Mouse (Mus musculus) hindbrain, embryonic 10.5 days (tissue): ENCODE measurements around the gene Gns. TPM values are rescaled to one million over a fixed set of nuclear protein-coding genes. Genes with fewer than 3 reads are reported as not detected.

Experiments
- DNase-seq: peaks from one replicate; pipeline ENCODE4 v3.0.0-alpha.2; 2017; ENCODE audit warnings: low spot score
- H3K27ac ChIP-seq: fragments of 300-500 bp; sonication (generic); 2 replicates; pipeline ENCODE4 v1.5.1; 2016; ENCODE audit warnings: mild to moderate bottlenecking, moderate library complexity
- H3K27me3 ChIP-seq: fragments of 300-500 bp; sonication (generic); 2 replicates; pipeline ENCODE4 v1.6.1; 2016; ENCODE audit warnings: mild to moderate bottlenecking; ENCODE audit not compliant: poor library complexity, insufficient read depth, severe bottlenecking
- H3K36me3 ChIP-seq: fragments of 300-500 bp; sonication (generic); 2 replicates; pipeline ENCODE4 v1.6.1; 2016; ENCODE audit warnings: mild to moderate bottlenecking, moderate library complexity
- H3K4me1 ChIP-seq: fragments of 300-500 bp; sonication (generic); replicated peaks from 2 replicates; pipeline ENCODE4 v1.6.1; 2016; ENCODE audit warnings: mild to moderate bottlenecking
- H3K4me3 ChIP-seq: fragments of 300-500 bp; sonication (generic); 2 replicates; pipeline ENCODE4 v1.5.1; 2016; ENCODE audit warnings: mild to moderate bottlenecking, moderate library complexity
- H3K9me3 ChIP-seq: fragments of 300-500 bp; sonication (generic); 2 replicates; pipeline ENCODE4 v1.6.1; 2016; ENCODE audit warnings: mild to moderate bottlenecking, moderate library complexity
- WGBS: fragments of 180-500 bp; shearing (Covaris S2); methylation state at CpG from one replicate; pipeline ENCODE4 v1.1.7; 2016; 5-methylcytosine and 5-hydroxymethylcytosine counted together
- polyA plus RNA-seq: library from polyadenylated mRNA; unstranded; fragments of >200 nt; fragmentation: Nextera tagmentation; extraction: Ambion mirVana; gene quantifications from 2 replicates; pipeline ENCODE4 v1.2.1, GENCODE M21; 2016

Gene Gns
- polyA plus RNA-seq, 1 experiment from 2014 or later: 39.9 TPM

- peaks cover 10% of the 10 kb centered on the region for H3K27me3 ChIP-seq
- no peaks in the 10 kb centered on the region for H3K36me3 ChIP-seq
- 78% methylated on average over 6 of the region's 6 CpGs for WGBS
- H3K27ac ChIP-seq: no peak overlapping the region
- no peak for DNase-seq
- H3K4me1 ChIP-seq: peaks cover 20% of the 10 kb centered on the region
- H3K9me3 ChIP-seq: no peaks in the 10 kb centered on the region
- H3K4me3 ChIP-seq: no peak overlapping the region
Observed at GRCm38 (mm10) chr10:121343867-121344266, 21.0 kb upstream of the Gns start.

- Histone ChIP-seq H3K9me3 (peaks cover 4% of the 10 kb centered on the region; the same call in 1 of the 2 replicates), H3K4me3 (no peak overlapping the region), H3K4me1 (peaks cover 20% of the 10 kb centered on the region), H3K27me3 (peaks cover 53% of the 10 kb centered on the region), H3K27ac (no peak overlapping the region), H3K36me3 (no peaks in the 10 kb centered on the region)
- WGBS: 61% methylated on average over 5 of the region's 5 CpGs
- DNase-seq: no peak
Observed at GRCm38 (mm10) chr10:121349244-121349643, 15.6 kb upstream of the Gns start.

GRCm38 (mm10) chr10:121350357-121351065 is 14.4 kb upstream of the Gns start:
- Histone ChIP-seq H3K36me3 (no peaks in the 10 kb centered on the region), H3K4me3 (peak overlapping the region; percentile 64), H3K27ac (peak overlapping the region; percentile 75), H3K27me3 (peaks cover 53% of the 10 kb centered on the region), H3K4me1 (peaks cover 20% of the 10 kb centered on the region), H3K9me3 (peaks cover 10% of the 10 kb centered on the region; the same call in 1 of the 2 replicates)
- 1% methylated on average over 35 of the region's 35 CpGs for WGBS
- DNase-seq: peak; percentile 48

GRCm38 (mm10) chr10:121351066-121351581 is 13.8 kb upstream of the Gns start, which contains the start of gene Tbc1d30:
Tbc1d30 (minus strand) TSS chr10:121351278.
- under 1% methylated on average over 61 of the region's 61 CpGs for WGBS
- no peaks in the 10 kb centered on the region for H3K36me3 ChIP-seq
- DNase-seq: peak; percentile 61
- peak within 1 kb of the TSS; percentile 64 for H3K4me3 ChIP-seq
- peaks cover 10% of the 10 kb centered on the region; the same call in 1 of the 2 replicates for H3K9me3 ChIP-seq
- H3K27ac ChIP-seq: peak within 1 kb of the TSS; percentile 75
- peaks cover 20% of the 10 kb centered on the region for H3K4me1 ChIP-seq
- peaks cover 53% of the 10 kb centered on the region for H3K27me3 ChIP-seq

- no peaks in the 10 kb centered on the region for H3K36me3 ChIP-seq
- peaks cover 53% of the 10 kb centered on the region for H3K27me3 ChIP-seq
- 37% methylated on average over 15 of the region's 15 CpGs for WGBS
- no peak overlapping the region for H3K27ac ChIP-seq
- H3K9me3 ChIP-seq: peaks cover 10% of the 10 kb centered on the region; the same call in 1 of the 2 replicates
- no peak for DNase-seq
- peak overlapping the region; percentile 64 for H3K4me3 ChIP-seq
- peaks cover 20% of the 10 kb centered on the region for H3K4me1 ChIP-seq
Observed at GRCm38 (mm10) chr10:121351692-121352290, 13.1 kb upstream of the Gns start.

GRCm38 (mm10) chr10:121360358-121360757 is 4.5 kb upstream of the Gns start:
- Histone ChIP-seq H3K27ac (no peak overlapping the region), H3K27me3 (no peaks in the 10 kb centered on the region; the same call in 1 of the 2 replicates), H3K36me3 (no peaks in the 10 kb centered on the region), H3K4me3 (no peak overlapping the region), H3K4me1 (peaks cover 11% of the 10 kb centered on the region), H3K9me3 (no peaks in the 10 kb centered on the region)
- 89% methylated on average over 2 of the region's 2 CpGs for WGBS
- no peak for DNase-seq

GRCm38 (mm10) chr10:121363201-121363600 is 1.7 kb upstream of the Gns start:
- no peak overlapping the region for H3K27ac ChIP-seq
- H3K4me3 ChIP-seq: no peak overlapping the region
- H3K27me3 ChIP-seq: no peaks in the 10 kb centered on the region; the same call in 1 of the 2 replicates
- H3K36me3 ChIP-seq: peaks cover 6% of the 10 kb centered on the region
- no peak for DNase-seq
- peaks cover 28% of the 10 kb centered on the region for H3K4me1 ChIP-seq
- no peaks in the 10 kb centered on the region for H3K9me3 ChIP-seq
- WGBS: 80% methylated on average over 8 of the region's 8 CpGs

- WGBS: 27% methylated on average over 15 of the region's 15 CpGs
- Histone ChIP-seq H3K27me3 (no peaks in the 10 kb centered on the region; the same call in 1 of the 2 replicates), H3K4me3 (peak overlapping the region; percentile 95), H3K9me3 (no peaks in the 10 kb centered on the region), H3K4me1 (peaks cover 28% of the 10 kb centered on the region), H3K27ac (peak overlapping the region; percentile 94), H3K36me3 (peaks cover 15% of the 10 kb centered on the region)
- no peak for DNase-seq
Observed at GRCm38 (mm10) chr10:121364306-121364705, 584 bp upstream of the Gns start.

- H3K4me1 ChIP-seq: peaks cover 28% of the 10 kb centered on the region
- WGBS: 12% methylated on average over 9 of the region's 9 CpGs
- no peak for DNase-seq
- H3K27ac ChIP-seq: 0 out of 2 replicates have a peak overlapping the region, but pooled peaks have one; percentile 94
- H3K9me3 ChIP-seq: 0 out of 2 replicates have a peak, but pooled peaks cover 2% of the 10 kb centered on the region
- peaks cover 30% of the 10 kb centered on the region for H3K36me3 ChIP-seq
- H3K4me3 ChIP-seq: peak overlapping the region; percentile 95
- H3K27me3 ChIP-seq: no peaks in the 10 kb centered on the region; the same call in 1 of the 2 replicates
Observed at GRCm38 (mm10) chr10:121365781-121366272, 937 bp downstream of the Gns start.

- 0 out of 2 replicates have a peak, but pooled peaks cover 3% of the 10 kb centered on the region for H3K9me3 ChIP-seq
- 87% methylated on average over 13 of the region's 13 CpGs for WGBS
- peaks cover 28% of the 10 kb centered on the region for H3K4me1 ChIP-seq
- no peak for DNase-seq
- no peak overlapping the region for H3K4me3 ChIP-seq
- H3K36me3 ChIP-seq: peaks cover 43% of the 10 kb centered on the region
- H3K27ac ChIP-seq: no peak overlapping the region
- no peaks in the 10 kb centered on the region; the same call in 1 of the 2 replicates for H3K27me3 ChIP-seq
Observed at GRCm38 (mm10) chr10:121367271-121367670, 2.4 kb downstream of the Gns start.

- no peak for DNase-seq
- Histone ChIP-seq H3K27me3 (no peaks in the 10 kb centered on the region; the same call in 1 of the 2 replicates), H3K36me3 (peaks cover 44% of the 10 kb centered on the region), H3K9me3 (0 out of 2 replicates have a peak, but pooled peaks cover 3% of the 10 kb centered on the region), H3K4me3 (no peak overlapping the region), H3K27ac (no peak overlapping the region), H3K4me1 (peaks cover 28% of the 10 kb centered on the region)
- 92% methylated on average over 9 of the region's 9 CpGs for WGBS
Observed at GRCm38 (mm10) chr10:121367780-121368179, 2.9 kb downstream of the Gns start.

GRCm38 (mm10) chr10:121368783-121369465 is 4.0 kb downstream of the Gns start:
- peaks cover 55% of the 10 kb centered on the region for H3K36me3 ChIP-seq
- H3K4me3 ChIP-seq: no peak overlapping the region
- no peaks in the 10 kb centered on the region for H3K27me3 ChIP-seq
- 90% methylated on average over 18 of the region's 18 CpGs for WGBS
- no peak overlapping the region for H3K27ac ChIP-seq
- DNase-seq: no peak
- H3K9me3 ChIP-seq: 0 out of 2 replicates have a peak, but pooled peaks cover 3% of the 10 kb centered on the region
- peaks cover 29% of the 10 kb centered on the region for H3K4me1 ChIP-seq
